Mouse (Mus musculus): ENCODE data around the gene Ppp1r3d. TPM values are rescaled to one million over a fixed set of nuclear protein-coding genes. Genes with fewer than 3 reads are reported as not detected.

Gene Ppp1r3d
- 2.5 and 2.7 TPM in 2 replicates for polyA plus RNA-seq (2015; fragmentation: Nextera tagmentation; extraction: Ambion mirVana)

GRCm38 (mm10) chr2:178414261-178415149, at the start of gene Ppp1r3d, which contains the start of gene Fam217b:
Ppp1r3d (minus strand) TSS chr2:178414472.
Fam217b (plus strand) TSS chr2:178414524.

GRCm38 (mm10) chr2:178430231-178430630, 16.0 kb upstream of the Ppp1r3d start, which contains the start of gene Cdh26:
Cdh26 (plus strand) TSS chr2:178430531.

DNA sequence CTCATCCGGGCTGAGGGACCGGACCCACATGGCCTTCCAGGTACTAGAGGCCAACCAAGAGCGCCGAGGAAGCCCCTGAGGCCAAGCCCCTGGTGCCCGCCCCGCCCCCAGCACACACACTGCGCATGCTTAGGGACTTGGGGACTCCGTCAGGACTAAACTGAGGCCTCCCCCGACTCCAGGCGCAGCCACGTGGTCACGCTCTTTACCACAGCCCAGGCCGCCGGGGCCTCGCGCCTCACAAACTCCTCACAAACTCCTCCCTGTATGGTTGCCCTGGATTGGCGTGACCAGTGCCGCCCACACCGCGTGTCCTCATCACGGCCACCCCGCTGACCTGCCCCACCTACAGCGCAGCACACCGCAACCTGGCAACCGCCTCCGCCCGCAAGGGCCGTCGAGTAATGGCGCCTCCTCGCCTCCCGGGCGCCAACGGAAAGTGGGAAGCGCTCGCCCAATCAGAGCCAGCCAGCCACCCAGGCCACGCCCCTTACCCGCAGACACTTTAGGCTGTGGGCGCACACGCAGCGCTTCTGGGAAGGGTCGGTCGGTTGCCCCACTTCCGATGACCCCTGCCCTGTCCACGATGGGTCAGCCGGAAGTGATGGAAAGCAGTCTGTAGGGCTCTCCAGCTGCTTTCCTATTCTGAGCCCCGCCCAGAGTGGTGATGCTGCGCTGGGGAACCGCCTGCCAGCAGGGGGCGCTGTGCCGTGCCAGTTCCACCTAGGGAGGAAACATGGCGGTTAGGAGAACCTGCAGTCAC, 7.0 kb downstream of the Ppp1r3d start, which contains the start of gene Sycp2:
Gene Sycp2 (minus strand): TSS at position 633 of the 763 bp plus-strand sequence.

Other genes starting within 250 kb of the Ppp1r3d start
- gene Sycp2, start 6.8 kb downstream of the Ppp1r3d start, polyA plus RNA-seq (2015; fragmentation: Nextera tagmentation; extraction: Ambion mirVana), result 0.24 and 0.40 TPM in 2 replicates
- gene Fam217b, start 52 bp upstream of the Ppp1r3d start, polyA plus RNA-seq (2015; fragmentation: Nextera tagmentation; extraction: Ambion mirVana), result 2.4 and 3.2 TPM in 2 replicates
- gene Cdh26, start 16.1 kb upstream of the Ppp1r3d start, polyA plus RNA-seq (2015; fragmentation: Nextera tagmentation; extraction: Ambion mirVana), result 0.04 and 0.06 TPM in 2 replicates